Mouse (Mus musculus) hematopoietic stem cell, adult 5-6 weeks (primary cell): Measurements from ENCODE around the gene Hdhd3. TPM values are rescaled to one million over a fixed set of nuclear protein-coding genes. Genes with fewer than 3 reads are reported as not detected.
"Not testable (repeated sequence)": the region's sequence is repeated elsewhere in the genome, so short reads cannot be mapped to it uniquely, and the experiment has no call there.

ENCODE experiments used
- ATAC-seq, 2 experiments: fragments of 125-278 bp in 1 of 2; replicated peaks in 1 of 2; 2 replicates each; pipeline ENCODE4 v1.8.0; 2016 to 2017; ENCODE audit warnings: inconsistent platforms in 2 of 2, mild to moderate bottlenecking in 2 of 2, moderate number of reproducible peaks in 2 of 2, low read depth in 1 of 2, moderate TSS enrichment in 1 of 2; ENCODE audit not compliant: low FRiP score in 2 of 2, poor library complexity in 2 of 2, severe bottlenecking in 2 of 2, insufficient read depth in 1 of 2, low TSS enrichment in 1 of 2
- total RNA-seq: library from RNA; stranded (forward); fragments of 172-1452, 232-1000 nt; gene quantifications from 2 replicates; pipeline ENCODE4 v1.2.3, GENCODE M21; 2017

Gene Hdhd3
- total RNA-seq, 1 experiment from 2014 or later, result 3.1 TPM

DNA sequence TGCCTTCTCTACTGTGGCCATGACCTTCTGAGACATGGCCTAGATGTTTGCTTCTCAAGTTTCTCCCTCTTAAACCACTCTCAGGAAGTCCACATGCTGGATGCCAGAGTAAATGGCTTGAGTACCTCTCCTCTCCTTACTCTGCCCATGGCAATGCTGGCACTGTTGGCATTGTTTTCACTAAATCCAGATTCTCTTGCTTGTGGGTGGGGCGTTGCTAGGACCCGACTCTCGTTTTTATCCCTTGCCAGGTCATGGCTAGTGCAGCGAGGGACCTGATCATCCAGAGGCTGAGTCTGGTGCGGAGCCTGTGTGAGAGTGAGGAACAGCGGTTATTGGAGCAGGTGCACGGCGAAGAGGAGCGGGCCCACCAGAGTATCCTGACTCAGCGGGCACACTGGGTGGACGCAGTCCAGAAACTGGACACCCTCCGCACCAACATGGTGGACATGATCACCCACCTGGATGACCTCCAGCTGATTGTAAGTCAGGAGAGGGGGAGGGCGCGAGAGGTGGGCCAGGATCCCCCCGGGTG lies 17.0 kb downstream of the Hdhd3 start:
- no peak for ATAC-seq

- no peak for ATAC-seq
These were observed 17.7 kb downstream of the Hdhd3 start for GRCm38 (mm10) chr4:62485450-62486161.

DNA sequence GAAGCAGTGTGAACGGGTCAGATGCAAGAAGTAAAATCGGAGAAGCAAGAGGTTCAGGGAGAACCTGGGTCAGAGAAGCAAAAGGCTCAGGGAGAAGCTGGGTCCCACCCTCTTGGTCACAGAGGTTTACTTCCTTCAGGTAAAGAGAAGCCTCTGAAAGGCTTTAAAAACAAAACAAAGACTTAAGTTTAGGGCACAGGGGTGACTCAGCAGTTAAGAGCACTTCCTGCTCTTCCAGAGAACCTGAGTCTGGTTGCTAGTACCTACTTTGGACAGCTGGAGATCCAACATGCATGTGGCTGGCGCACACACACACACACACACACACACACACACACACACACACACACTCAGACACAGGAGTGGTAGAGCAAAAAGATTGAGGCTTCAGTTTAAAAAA lies 18.3 kb downstream of the Hdhd3 start:
- ATAC-seq, result peak; percentile 25 to 27; a peak in 2 of 4 replicates

DNA sequence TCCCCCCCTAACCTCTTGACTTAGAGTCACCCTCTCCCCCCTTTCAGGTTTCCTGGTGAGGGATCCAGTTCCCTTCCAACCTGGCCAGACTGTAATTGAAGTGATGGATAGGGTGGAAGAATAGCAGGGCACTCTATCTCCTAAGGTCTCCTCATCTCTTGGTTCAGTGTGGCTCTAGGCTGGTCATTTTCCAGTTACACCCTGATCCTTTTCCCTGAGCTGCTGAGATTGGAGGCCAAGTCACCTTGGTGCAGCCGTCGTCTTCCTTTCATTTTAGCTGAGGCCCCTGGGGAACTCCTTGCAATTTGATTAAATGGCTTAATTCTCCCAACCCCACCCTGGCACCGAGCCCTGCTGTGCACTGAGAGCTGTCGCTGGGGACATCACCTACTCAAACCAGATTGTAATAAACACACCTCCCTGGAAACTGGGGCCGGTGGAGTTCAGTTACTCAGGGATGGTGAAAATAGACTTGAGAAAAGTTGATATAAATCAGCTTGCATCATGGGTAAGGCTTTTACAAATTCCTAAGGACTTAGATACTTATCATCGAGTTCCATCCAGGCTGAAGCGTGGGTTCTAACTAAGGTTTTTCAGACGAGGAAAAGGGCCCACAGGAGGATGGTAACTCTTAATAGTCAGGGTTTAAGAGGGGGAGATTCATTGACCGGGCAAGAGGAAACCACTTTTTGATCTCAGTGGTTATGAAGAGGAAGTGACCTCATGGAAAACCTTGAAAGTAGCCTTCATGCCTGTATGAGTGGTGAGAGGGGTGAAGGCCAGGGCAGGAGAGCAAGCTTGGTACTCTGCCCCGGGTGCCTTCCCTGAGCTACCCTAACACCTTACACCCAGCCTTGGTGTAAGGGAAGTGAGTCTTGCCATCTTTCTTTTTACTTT lies 22.3 kb downstream of the Hdhd3 start:
- ATAC-seq, result peak; percentile 84 to 85

DNA sequence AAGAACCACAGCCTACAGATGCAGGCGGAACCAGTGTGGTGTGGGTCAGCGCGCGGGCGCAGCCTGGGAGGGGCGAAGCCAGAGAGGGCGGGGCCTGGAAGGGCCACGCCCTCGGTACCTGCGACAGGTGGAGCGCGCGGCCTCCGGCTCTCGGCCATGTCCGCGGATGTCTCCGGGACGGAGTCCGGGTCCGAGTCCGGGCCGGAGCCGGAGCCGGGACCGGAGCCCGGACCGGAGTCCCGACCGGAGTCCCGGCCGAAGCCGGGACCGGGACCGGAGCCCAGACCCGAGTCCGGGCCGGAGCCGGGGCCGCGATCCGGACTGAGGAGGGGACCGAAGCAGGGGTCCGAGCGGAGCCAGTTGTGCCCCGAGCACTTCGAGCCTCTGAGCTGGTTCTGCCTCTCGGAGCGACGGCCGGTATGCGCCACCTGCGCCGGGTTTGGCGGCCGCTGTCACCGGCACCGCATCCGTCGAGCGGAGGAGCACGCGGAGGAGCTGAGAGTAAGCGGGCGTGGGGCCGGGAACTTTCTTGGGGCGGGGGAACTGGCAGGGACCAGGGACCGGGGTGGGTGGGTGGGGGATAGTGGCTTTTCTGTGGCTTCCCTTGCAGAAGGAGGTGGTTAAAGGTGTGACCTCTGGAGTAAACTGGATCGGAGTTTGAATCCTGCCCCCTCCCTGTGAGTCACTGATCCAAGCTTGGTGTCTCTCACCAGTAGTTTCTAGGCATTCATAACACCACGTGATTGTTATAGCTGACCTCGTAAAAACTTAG lies 23.1 kb downstream of the Hdhd3 start, which contains the start of gene Bspry:
Bspry (plus strand) TSS at position 117 of the 772 bp plus-strand sequence.
- peak in 1 of 2 experiments; percentile 45; a peak in 1 of 4 replicates for ATAC-seq

GRCm38 (mm10) chr4:62479593-62479936 lies 23.7 kb downstream of the Hdhd3 start:
- not testable (repeated sequence) for ATAC-seq

GRCm38 (mm10) chr4:62477542-62478244 lies 25.6 kb downstream of the Hdhd3 start:
- ATAC-seq, result no peak

GRCm38 (mm10) chr4:62475793-62476192 lies 27.5 kb downstream of the Hdhd3 start:
- no peak for ATAC-seq

DNA sequence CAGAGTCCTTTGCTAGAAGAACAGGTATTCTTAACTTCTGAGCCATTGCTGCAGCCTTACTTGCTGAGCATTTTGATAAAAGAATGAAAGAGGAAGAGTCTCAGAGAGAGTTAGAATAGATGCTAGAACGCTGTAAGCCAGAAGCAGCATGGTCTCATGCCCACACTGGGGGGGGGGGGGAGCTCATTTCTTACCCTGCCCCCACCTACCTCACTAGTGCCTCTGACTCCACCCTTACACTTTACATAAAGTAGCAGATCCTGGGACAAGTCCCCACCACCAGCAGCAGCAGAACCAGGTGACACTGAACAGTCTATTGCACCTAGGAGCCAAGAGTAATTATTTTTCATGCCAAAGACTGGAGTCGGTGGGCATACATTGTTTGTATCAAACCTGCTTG lies 28.1 kb downstream of the Hdhd3 start:
- no peak for ATAC-seq

DNA sequence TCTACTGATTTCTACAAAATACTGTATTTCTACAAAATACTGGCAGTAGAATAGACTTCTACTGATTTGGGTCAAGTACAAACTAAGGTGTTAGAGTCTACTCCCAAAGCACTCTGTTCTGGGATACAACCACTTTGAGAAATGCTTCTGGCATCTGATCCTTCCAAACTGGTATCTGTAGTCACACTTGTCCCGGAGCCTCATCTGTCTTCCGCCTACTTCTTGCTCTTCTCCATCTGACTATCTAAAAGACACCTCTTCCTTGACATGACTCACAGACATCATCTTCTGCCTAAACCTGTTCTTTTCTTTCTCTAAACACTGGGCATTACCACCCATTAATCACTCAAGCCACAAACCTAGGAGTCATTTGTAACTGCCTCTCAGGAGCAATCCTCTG lies 31.2 kb downstream of the Hdhd3 start:
- ATAC-seq, result no peak

- peak; percentile 86 to 95 for ATAC-seq
These were observed 32.6 kb downstream of the Hdhd3 start, which contains the start of gene Wdr31 for GRCm38 (mm10) chr4:62470598-62471051. Gene Wdr31, minus strand, starts transcription at chr4:62470896.

DNA sequence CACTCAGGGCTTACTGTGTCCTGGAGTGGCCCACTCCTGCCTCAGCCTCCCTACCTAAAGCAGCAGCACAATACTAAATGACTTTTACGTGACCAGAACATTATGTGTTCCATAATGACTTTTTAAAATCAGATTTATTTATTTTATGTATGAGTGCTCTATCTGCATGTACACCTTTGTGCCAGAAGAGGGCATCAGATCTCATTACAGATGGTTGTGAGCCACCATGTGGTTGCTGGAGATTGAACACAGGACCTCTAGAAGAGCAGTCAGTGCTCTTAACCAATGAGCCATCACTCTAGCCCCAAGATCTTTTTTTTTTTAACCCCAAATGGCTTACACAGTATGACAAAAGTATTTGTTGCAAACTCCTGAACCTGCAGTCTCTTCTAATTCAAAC lies 35.1 kb downstream of the Hdhd3 start:
- no peak for ATAC-seq

DNA sequence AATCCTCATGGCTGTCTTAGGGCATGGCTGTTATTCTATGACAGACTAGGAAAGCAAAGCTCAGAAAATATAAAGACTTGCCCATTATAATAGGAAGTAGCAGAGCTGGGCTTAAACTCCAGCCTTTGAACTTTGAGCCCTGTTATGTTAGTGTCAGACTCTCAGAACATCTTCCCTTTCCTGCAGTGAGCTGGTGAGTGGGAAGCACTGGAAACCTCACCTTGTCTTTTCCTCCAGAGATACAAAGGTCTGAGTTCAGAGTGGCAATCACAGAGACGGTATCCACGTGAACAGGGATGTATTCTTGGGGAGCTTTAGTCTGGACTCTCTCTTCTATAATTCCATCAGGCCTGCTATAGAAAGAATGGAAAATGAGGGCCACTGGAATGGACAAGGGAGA lies 40.1 kb downstream of the Hdhd3 start:
- ATAC-seq, result no peak

GRCm38 (mm10) chr4:62460348-62460747 lies 42.9 kb downstream of the Hdhd3 start:
- ATAC-seq, result no peak

GRCm38 (mm10) chr4:62459081-62459480 lies 44.2 kb downstream of the Hdhd3 start:
- ATAC-seq, result no peak

DNA sequence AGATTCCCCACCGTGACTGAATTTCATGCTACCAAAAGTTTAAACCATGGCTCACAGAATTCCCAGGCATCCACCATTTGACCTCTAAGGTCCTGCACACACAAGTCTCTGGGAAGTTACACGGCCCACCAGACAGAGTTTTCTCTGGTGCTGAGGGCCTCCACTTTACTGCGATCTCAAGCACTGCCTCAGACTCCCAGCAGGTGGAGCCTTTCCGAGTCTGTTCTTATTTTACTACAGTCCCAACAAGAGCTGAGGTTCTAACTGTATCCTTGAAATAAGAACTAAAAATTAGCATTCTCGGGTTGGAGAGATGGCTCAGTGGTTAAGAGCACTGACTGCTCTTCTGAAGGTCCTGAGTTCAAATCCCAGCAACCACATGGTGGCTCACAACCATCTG lies 48.3 kb downstream of the Hdhd3 start:
- ATAC-seq, result peak; percentile 67 to 75
